ENCODE assay signal across 12 mouse cellular contexts in the genomic region with DNA sequence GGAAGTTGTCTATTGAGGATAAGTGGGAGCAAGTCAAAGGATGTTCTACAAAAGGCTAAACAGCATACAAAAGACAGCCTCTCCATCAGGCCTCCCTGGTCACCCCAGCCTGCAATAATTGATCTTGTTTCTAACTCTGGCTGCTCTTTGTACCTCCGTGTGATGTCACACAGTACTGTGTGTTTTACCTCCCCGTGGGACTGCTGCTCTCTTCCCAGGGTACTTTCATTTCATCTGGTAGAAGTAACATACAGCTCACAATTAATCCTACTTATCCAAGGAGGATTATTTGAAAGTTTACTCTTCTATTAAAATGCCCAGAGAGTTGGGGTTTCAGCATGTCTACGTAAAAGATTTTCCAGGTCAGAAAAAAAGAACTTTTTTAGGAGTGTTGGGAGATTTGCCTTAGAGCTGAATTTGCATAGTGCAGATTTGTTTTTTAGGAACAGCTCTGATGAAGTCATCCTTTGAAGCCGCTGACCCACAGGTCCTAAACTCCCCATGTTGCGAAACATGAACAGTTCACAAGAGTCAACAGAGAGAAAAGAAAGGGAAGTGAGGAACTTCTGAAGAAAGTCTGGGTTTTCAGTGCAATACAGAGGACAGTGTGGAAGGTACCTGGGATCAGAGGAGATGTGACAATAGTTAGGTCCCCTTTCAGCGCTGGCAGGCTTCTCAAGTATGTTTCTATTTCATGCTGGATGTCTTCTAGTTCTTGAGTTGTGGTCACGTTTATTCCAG. TPM values are rescaled to one million over a fixed set of nuclear protein-coding genes. Genes with fewer than 3 reads are reported as not detected.
DNase-seq lines count a peak whose midpoint lies in the region; TF ChIP-seq lines count a peak whose summit lies in the region.
"Had no signal": no experiment of that assay in that cellular context is flagged by ENCODE, and none has a peak within 500 bp of the region (broad histone marks: within the 10 kb centered on the region; RNA-seq: fewer than 3 reads in every experiment).

No protein-coding gene starts in this region.

- H3K4me3 ChIP-seq in bone marrow macrophage, adult 2 months (ENCODE audit: insufficient read depth, low read length), result peak overlapping the region; percentile 61
- peak overlapping the region; percentile 8 for H3K4me3 ChIP-seq in macrophage (ENCODE audit: inconsistent target)
- H3K4me3 ChIP-seq: embryonic facial prominence, embryonic 13.5 days; heart, embryonic 15.5 days; limb, embryonic 12.5 days had no signal

- peaks cover 34% of the 10 kb centered on the region for H3K79me2 ChIP-seq in macrophage (ENCODE audit: inconsistent target)

- peaks cover 35% of the 10 kb centered on the region for H3K36me3 ChIP-seq in macrophage (ENCODE audit: inconsistent target)
- H3K36me3 ChIP-seq: embryonic facial prominence, embryonic 13.5 days; heart, embryonic 15.5 days; limb, embryonic 12.5 days had no signal

- H3K27ac ChIP-seq in bone marrow macrophage, adult 2 months (ENCODE audit: insufficient read depth, low read depth, low read length), result peak overlapping the region; percentile 85
- peak overlapping the region; percentile 82 for H3K27ac ChIP-seq in macrophage
- H3K27ac ChIP-seq: embryonic facial prominence, embryonic 13.5 days; heart, embryonic 15.5 days; limb, embryonic 12.5 days had no signal

- peaks cover 31% of the 10 kb centered on the region for H3K4me1 ChIP-seq in bone marrow macrophage, adult 2 months (ENCODE audit: control insufficient read depth, insufficient read depth, low read length)

- no peak for TF ChIP-seq CTCF in bone marrow macrophage, adult 2 months (IDR thresholded peaks at IDR 0.05; ENCODE audit: low read depth, low read length)

- DNase-seq in heart, adult 11 months, result peak; percentile 92
- DNase-seq in heart, postnatal 4 days, result no peak
- DNase-seq in 3T3-L1 (ENCODE audit: low read depth, low spot score), result peak; percentile 23
- no peak for DNase-seq in left cerebral cortex, adult 8-10 months (ENCODE audit: low spot score in 2 of 2)
- no peak for DNase-seq in cerebellum, postnatal 25 days
- no peak for DNase-seq in retina, postnatal 1 day
- DNase-seq: cerebellum, adult 18-20 months had no signal

- WGBS in macrophage (ENCODE audit: missing documents), result 34% methylated on average over 7 of the region's 7 CpGs

- TF ChIP-seq POLR2A in bone marrow macrophage, adult 2 months (IDR thresholded peaks at IDR 0.05; ENCODE audit: borderline replicate concordance, low read depth, low read length), result no peak

RNA-seq across cellular contexts. Expression of gene Ccdc122, which starts 2.2 kb away (rescaled TPM):
- total RNA-seq in heart, postnatal 4 days (2021), result 1 to 10 TPM; 1.6 to 1.7 TPM
- polyA plus RNA-seq in bone marrow macrophage, adult 2 months (2012; ENCODE audit: insufficient read depth, insufficient read length, missing spikeins), result 6.1 and 9.8 TPM in 2 replicates
- total RNA-seq in macrophage (2018; cell fraction: chromatin; rRNA removed), result 1 to 10 TPM in 24 of 26 experiments, under 1 TPM in 1, not detected in 1; 0.83 to 4.4 (median 2.4) TPM
- 1 to 10 TPM; 1.5 to 4.3 (median 2.5) TPM for total RNA-seq in macrophage (2018; cell fraction: cytosol; rRNA removed)
- total RNA-seq in macrophage (2018; cell fraction: nucleus; rRNA removed), result 1 to 10 TPM in 22 of 26 experiments, under 1 TPM in 4; 0.63 to 7.0 (median 2.2) TPM
- 1.9 to 14.8 TPM (median 5.5 TPM) in 3 replicates for polyA plus RNA-seq in macrophage (2018)
- 1 to 10 TPM; 1.4 to 2.7 (median 2.2) TPM for total RNA-seq in left cerebral cortex, adult 8-10 months (2022)

RNA-seq across cellular contexts. Expression of gene Lacc1, which starts 2.4 kb away (rescaled TPM):
- 1 to 10 TPM; 7.2 to 8.4 TPM for total RNA-seq in heart, postnatal 4 days (2021)
- 120 and 129 TPM in 2 replicates for polyA plus RNA-seq in bone marrow macrophage, adult 2 months (2012; ENCODE audit: insufficient read depth, insufficient read length, missing spikeins)
- total RNA-seq in macrophage (2018; cell fraction: chromatin; rRNA removed), result 1,000 to 10,000 TPM in 14 of 26 experiments, 100 to 1,000 TPM in 12; 469 to 2,639 (median 1,159) TPM
- total RNA-seq in macrophage (2018; cell fraction: cytosol; rRNA removed), result 100 to 1,000 TPM; 141 to 404 (median 269) TPM
- 1,000 to 10,000 TPM in 12 of 26 experiments, 100 to 1,000 TPM in 14; 321 to 1,955 (median 905) TPM for total RNA-seq in macrophage (2018; cell fraction: nucleus; rRNA removed)
- 77.8 to 162 TPM (median 129 TPM) in 3 replicates for polyA plus RNA-seq in macrophage (2018)
- 1 to 10 TPM; 3.8 to 6.9 (median 5.3) TPM for total RNA-seq in left cerebral cortex, adult 8-10 months (2022)

Comparison
In these comparisons a context has a peak if more than half of its experiments do, and no peak if none do; other contexts are left out.
1. DNase-seq: peak in heart, adult 11 months (single experiment) and 3T3-L1 (single experiment); none in heart, postnatal 4 days (single experiment), left cerebral cortex, adult 8-10 months (0 of 2), cerebellum, postnatal 25 days (0 of 2) and retina, postnatal 1 day (single experiment).